Mouse (Mus musculus) forebrain, embryonic 15.5 days (tissue): ENCODE measurements around the gene Stxbp6. TPM values are rescaled to one million over a fixed set of nuclear protein-coding genes. Genes with fewer than 3 reads are reported as not detected.

ENCODE experiments used
- ATAC-seq: fragments of 200-750 bp; cut with Nextera tagmentation; replicated peaks from 2 replicates; pipeline ENCODE4 v1.8.0; 2017; ENCODE audit warnings: mild to moderate bottlenecking, moderate TSS enrichment, moderate library complexity
- H3K27ac ChIP-seq: fragments of 300-500 bp; sonication (generic); replicated peaks from 2 replicates; pipeline ENCODE4 v1.5.1; 2015; ENCODE audit warnings: mild to moderate bottlenecking, inconsistent platforms
- H3K27me3 ChIP-seq: fragments of 300-500 bp; sonication (generic); 2 replicates; pipeline ENCODE4 v1.6.1; 2015; ENCODE audit warnings: inconsistent platforms
- H3K36me3 ChIP-seq: fragments of 300-500 bp; sonication (generic); 2 replicates; pipeline ENCODE4 v1.6.1; 2015; ENCODE audit warnings: mild to moderate bottlenecking, inconsistent platforms
- H3K4me1 ChIP-seq: fragments of 300-500 bp; sonication (generic); 2 replicates; pipeline ENCODE4 v1.6.1; 2015; ENCODE audit warnings: inconsistent platforms
- H3K4me2 ChIP-seq: fragments of 300-500 bp; sonication (generic); replicated peaks from 2 replicates; pipeline ENCODE4 v1.6.1; 2015; ENCODE audit warnings: mild to moderate bottlenecking, inconsistent platforms
- H3K4me3 ChIP-seq: fragments of 300-500 bp; sonication (generic); 2 replicates; pipeline ENCODE4 v1.5.1; 2015; ENCODE audit warnings: mild to moderate bottlenecking, inconsistent platforms
- H3K9ac ChIP-seq: fragments of 300-500 bp; sonication (generic); replicated peaks from 2 replicates; pipeline ENCODE4 v1.6.1; 2015; ENCODE audit warnings: mild to moderate bottlenecking, inconsistent platforms
- H3K9me3 ChIP-seq: fragments of 300-500 bp; sonication (generic); 2 replicates; pipeline ENCODE4 v1.6.1; 2016; ENCODE audit warnings: inconsistent platforms
- WGBS: fragments of 180-500 bp; shearing (Covaris S2); methylation state at CpG from one replicate; pipeline ENCODE4 v1.1.7; 2015; ENCODE audit warnings: mixed read lengths; 5-methylcytosine and 5-hydroxymethylcytosine counted together
- polyA plus RNA-seq: library from polyadenylated mRNA; unstranded; fragments of >200 nt; fragmentation: Nextera tagmentation; extraction: Ambion mirVana; gene quantifications from 2 replicates; pipeline ENCODE4 v1.2.1, GENCODE M21; 2015

Stxbp6 gene
- polyA plus RNA-seq, 1 experiment from 2014 or later: 11.8 TPM

- ATAC-seq: no peak
- no peak overlapping the region for H3K4me2 ChIP-seq
- no peaks in the 10 kb centered on the region for H3K9me3 ChIP-seq
- no peak overlapping the region for H3K27ac ChIP-seq
- no peak overlapping the region for H3K4me3 ChIP-seq
- no peak overlapping the region for H3K9ac ChIP-seq
- H3K27me3 ChIP-seq: no peaks in the 10 kb centered on the region
- 43% methylated on average over 1 of the region's 1 CpGs for WGBS
- no peaks in the 10 kb centered on the region for H3K36me3 ChIP-seq
- peaks cover 12% of the 10 kb centered on the region; the same call in 1 of the 2 replicates for H3K4me1 ChIP-seq
These were observed 86.7 kb downstream of the Stxbp6 start for GRCm38 (mm10) chr12:44987762-44988161.

- peak; percentile 85 for ATAC-seq
- H3K27me3 ChIP-seq: no peaks in the 10 kb centered on the region
- WGBS: 39% methylated on average over 5 of the region's 5 CpGs
- peaks cover 10% of the 10 kb centered on the region; the same call in 1 of the 2 replicates for H3K4me1 ChIP-seq
- H3K27ac ChIP-seq: no peak overlapping the region
- H3K9ac ChIP-seq: no peak overlapping the region
- no peaks in the 10 kb centered on the region for H3K36me3 ChIP-seq
- H3K4me2 ChIP-seq: no peak overlapping the region
- H3K9me3 ChIP-seq: no peaks in the 10 kb centered on the region
- H3K4me3 ChIP-seq: no peak overlapping the region
These were observed 95.1 kb downstream of the Stxbp6 start for GRCm38 (mm10) chr12:44979316-44979848.

- no peaks in the 10 kb centered on the region for H3K9me3 ChIP-seq
- H3K4me3 ChIP-seq: no peak overlapping the region
- H3K27me3 ChIP-seq: no peaks in the 10 kb centered on the region
- no peak overlapping the region for H3K27ac ChIP-seq
- no peak overlapping the region for H3K9ac ChIP-seq
- no peak for ATAC-seq
- H3K4me1 ChIP-seq: peaks cover 10% of the 10 kb centered on the region; the same call in 1 of the 2 replicates
- WGBS: 87% methylated on average over 3 of the region's 3 CpGs
- H3K4me2 ChIP-seq: no peak overlapping the region
- no peaks in the 10 kb centered on the region for H3K36me3 ChIP-seq
These were observed 99.2 kb downstream of the Stxbp6 start for GRCm38 (mm10) chr12:44975266-44975665.

- Histone ChIP-seq H3K36me3 (no peaks in the 10 kb centered on the region), H3K27ac (no peak overlapping the region), H3K27me3 (no peaks in the 10 kb centered on the region), H3K4me1 (no peaks in the 10 kb centered on the region), H3K9ac (no peak overlapping the region), H3K9me3 (no peaks in the 10 kb centered on the region), H3K4me3 (no peak overlapping the region), H3K4me2 (no peak overlapping the region)
- WGBS: 97% methylated on average over 2 of the region's 2 CpGs
- no peak for ATAC-seq
These were observed 103.0 kb downstream of the Stxbp6 start for GRCm38 (mm10) chr12:44971477-44971876.

GRCm38 (mm10) chr12:44967448-44967847, 107.1 kb downstream of the Stxbp6 start:
- ATAC-seq: no peak
- 87% methylated on average over 1 of the region's 1 CpGs for WGBS
- H3K27me3 ChIP-seq: no peaks in the 10 kb centered on the region
- H3K9ac ChIP-seq: no peak overlapping the region
- H3K4me2 ChIP-seq: no peak overlapping the region
- no peak overlapping the region for H3K27ac ChIP-seq
- no peaks in the 10 kb centered on the region for H3K36me3 ChIP-seq
- H3K4me3 ChIP-seq: no peak overlapping the region
- H3K4me1 ChIP-seq: no peaks in the 10 kb centered on the region
- no peaks in the 10 kb centered on the region for H3K9me3 ChIP-seq

GRCm38 (mm10) chr12:44957474-44957873, 117.0 kb downstream of the Stxbp6 start:
- no peak for ATAC-seq
- no peaks in the 10 kb centered on the region for H3K4me1 ChIP-seq
- no peaks in the 10 kb centered on the region for H3K27me3 ChIP-seq
- H3K4me2 ChIP-seq: no peak overlapping the region
- H3K4me3 ChIP-seq: no peak overlapping the region
- no peaks in the 10 kb centered on the region for H3K9me3 ChIP-seq
- WGBS: 92% methylated on average over 3 of the region's 3 CpGs
- no peak overlapping the region for H3K9ac ChIP-seq
- no peak overlapping the region for H3K27ac ChIP-seq
- no peaks in the 10 kb centered on the region for H3K36me3 ChIP-seq

- Histone ChIP-seq H3K9me3 (no peaks in the 10 kb centered on the region), H3K4me3 (no peak overlapping the region), H3K4me2 (no peak overlapping the region), H3K4me1 (no peaks in the 10 kb centered on the region), H3K9ac (no peak overlapping the region), H3K27ac (no peak overlapping the region), H3K27me3 (no peaks in the 10 kb centered on the region), H3K36me3 (no peaks in the 10 kb centered on the region)
- ATAC-seq: no peak
- WGBS: 97% methylated on average over 2 of the region's 2 CpGs
These were observed 121.4 kb downstream of the Stxbp6 start for GRCm38 (mm10) chr12:44953121-44953520.

GRCm38 (mm10) chr12:44952072-44952471, 122.4 kb downstream of the Stxbp6 start:
- 94% methylated on average over 3 of the region's 3 CpGs for WGBS
- no peak overlapping the region for H3K27ac ChIP-seq
- no peaks in the 10 kb centered on the region for H3K9me3 ChIP-seq
- H3K9ac ChIP-seq: no peak overlapping the region
- H3K4me1 ChIP-seq: no peaks in the 10 kb centered on the region
- H3K4me2 ChIP-seq: no peak overlapping the region
- no peak for ATAC-seq
- no peak overlapping the region for H3K4me3 ChIP-seq
- no peaks in the 10 kb centered on the region for H3K36me3 ChIP-seq
- H3K27me3 ChIP-seq: no peaks in the 10 kb centered on the region

- 90% methylated on average over 2 of the region's 2 CpGs for WGBS
- ATAC-seq: no peak
These were observed 124.0 kb downstream of the Stxbp6 start for GRCm38 (mm10) chr12:44950559-44950958.

GRCm38 (mm10) chr12:44947823-44948222, 126.7 kb downstream of the Stxbp6 start:
- Histone ChIP-seq H3K4me3 (no peak overlapping the region), H3K9ac (no peak overlapping the region), H3K27ac (no peak overlapping the region), H3K4me1 (no peaks in the 10 kb centered on the region), H3K4me2 (no peak overlapping the region), H3K36me3 (no peaks in the 10 kb centered on the region), H3K9me3 (no peaks in the 10 kb centered on the region), H3K27me3 (no peaks in the 10 kb centered on the region)
- WGBS: 86% methylated on average over 5 of the region's 5 CpGs
- no peak for ATAC-seq

More at GRCm38 (mm10) chr12:44950559-44950958, 124.0 kb downstream of the Stxbp6 start:
- no peak overlapping the region for H3K4me3 ChIP-seq
- H3K27ac ChIP-seq: no peak overlapping the region
- H3K9me3 ChIP-seq: no peaks in the 10 kb centered on the region
- H3K9ac ChIP-seq: no peak overlapping the region
- H3K27me3 ChIP-seq: no peaks in the 10 kb centered on the region
- H3K4me1 ChIP-seq: no peaks in the 10 kb centered on the region
- H3K36me3 ChIP-seq: no peaks in the 10 kb centered on the region
- no peak overlapping the region for H3K4me2 ChIP-seq

GRCm38 (mm10) chr12:44940325-44940724, 134.2 kb downstream of the Stxbp6 start:
- Histone ChIP-seq H3K9me3 (no peaks in the 10 kb centered on the region), H3K4me1 (no peaks in the 10 kb centered on the region), H3K4me3 (no peak overlapping the region), H3K27me3 (no peaks in the 10 kb centered on the region), H3K9ac (no peak overlapping the region), H3K36me3 (no peaks in the 10 kb centered on the region), H3K4me2 (no peak overlapping the region), H3K27ac (no peak overlapping the region)
- ATAC-seq: no peak
- WGBS: 90% methylated on average over 4 of the region's 4 CpGs

GRCm38 (mm10) chr12:44939106-44939505, 135.4 kb downstream of the Stxbp6 start:
- no peak overlapping the region for H3K4me3 ChIP-seq
- H3K27me3 ChIP-seq: no peaks in the 10 kb centered on the region
- no peak overlapping the region for H3K27ac ChIP-seq
- no peak overlapping the region for H3K9ac ChIP-seq
- H3K4me2 ChIP-seq: no peak overlapping the region
- no peaks in the 10 kb centered on the region for H3K36me3 ChIP-seq
- 75% methylated on average over 8 of the region's 8 CpGs for WGBS
- no peaks in the 10 kb centered on the region for H3K4me1 ChIP-seq
- ATAC-seq: no peak
- no peaks in the 10 kb centered on the region for H3K9me3 ChIP-seq

GRCm38 (mm10) chr12:44932954-44933353, 141.6 kb downstream of the Stxbp6 start:
- Histone ChIP-seq H3K36me3 (no peaks in the 10 kb centered on the region), H3K27ac (no peak overlapping the region), H3K9me3 (no peaks in the 10 kb centered on the region), H3K27me3 (no peaks in the 10 kb centered on the region), H3K9ac (no peak overlapping the region), H3K4me1 (no peaks in the 10 kb centered on the region), H3K4me3 (no peak overlapping the region), H3K4me2 (no peak overlapping the region)
- 92% methylated on average over 6 of the region's 6 CpGs for WGBS
- no peak for ATAC-seq
